Mouse (Mus musculus) limb, embryonic 11.5 days (tissue): ENCODE measurements around the gene Arhgef39. TPM values are rescaled to one million over a fixed set of nuclear protein-coding genes. Genes with fewer than 3 reads are reported as not detected.

Experiments used
- ATAC-seq: fragments of 200-750 bp; cut with Nextera tagmentation; 2 replicates; pipeline ENCODE4 v1.8.0; 2017; ENCODE audit warnings: low read depth; ENCODE audit not compliant: insufficient number of reproducible peaks, low FRiP score, low TSS enrichment
- DNase-seq: peaks from one replicate; pipeline ENCODE4 v3.0.0-alpha.2; 2015; ENCODE audit warnings: low spot score
- H3K27ac ChIP-seq: fragments of 300-500 bp; sonication (generic); replicated peaks from 2 replicates; pipeline ENCODE4 v1.5.1; 2014; ENCODE audit warnings: low read depth, mild to moderate bottlenecking, low read length
- H3K27me3 ChIP-seq: fragments of 300-500 bp; sonication (generic); 2 replicates; pipeline ENCODE4 v1.6.1; 2014; ENCODE audit warnings: mild to moderate bottlenecking, low read length, mixed read lengths; ENCODE audit not compliant: control insufficient read depth, insufficient read depth
- H3K36me3 ChIP-seq: fragments of 300-500 bp; sonication (generic); 2 replicates; pipeline ENCODE4 v1.6.1; 2014; ENCODE audit warnings: mild to moderate bottlenecking, low read length, moderate library complexity, mixed read lengths; ENCODE audit not compliant: control insufficient read depth, insufficient read depth
- H3K4me1 ChIP-seq: fragments of 300-500 bp; sonication (generic); 2 replicates; pipeline ENCODE4 v1.6.1; 2014; ENCODE audit warnings: low read length, mixed read lengths; ENCODE audit not compliant: control insufficient read depth, insufficient read depth
- H3K4me2 ChIP-seq: fragments of 300-500 bp; sonication (generic); 2 replicates; pipeline ENCODE4 v1.6.1; 2014; ENCODE audit warnings: low read depth, mild to moderate bottlenecking, moderate library complexity; ENCODE audit not compliant: severe bottlenecking
- H3K4me3 ChIP-seq: fragments of 300-500 bp; sonication (generic); 2 replicates; pipeline ENCODE4 v1.5.1; 2014; ENCODE audit warnings: low read depth, low read length
- H3K9ac ChIP-seq: fragments of 300-500 bp; sonication (generic); 2 replicates; pipeline ENCODE4 v1.6.1; 2014; ENCODE audit warnings: mild to moderate bottlenecking, low read length
- H3K9me3 ChIP-seq: fragments of 300-500 bp; sonication (generic); 2 replicates; pipeline ENCODE4 v1.6.1; 2016; ENCODE audit warnings: low read length; ENCODE audit not compliant: control insufficient read depth
- WGBS: fragments of 180-500 bp; shearing (Covaris S2); extraction: QIAGEN DNeasy Blood & Tissue Kit; methylation state at CpG from one replicate; pipeline ENCODE4 v1.1.7; 2014; 5-methylcytosine and 5-hydroxymethylcytosine counted together
- polyA plus RNA-seq: library from polyadenylated mRNA; unstranded; fragments of >200 nt; fragmentation: Nextera tagmentation; extraction: Ambion mirVana; gene quantifications from 2 replicates; pipeline ENCODE4 v1.2.1, GENCODE M21; 2014

The Arhgef39 gene
- polyA plus RNA-seq, 1 experiment from 2014 or later = 45.6 TPM

DNA sequence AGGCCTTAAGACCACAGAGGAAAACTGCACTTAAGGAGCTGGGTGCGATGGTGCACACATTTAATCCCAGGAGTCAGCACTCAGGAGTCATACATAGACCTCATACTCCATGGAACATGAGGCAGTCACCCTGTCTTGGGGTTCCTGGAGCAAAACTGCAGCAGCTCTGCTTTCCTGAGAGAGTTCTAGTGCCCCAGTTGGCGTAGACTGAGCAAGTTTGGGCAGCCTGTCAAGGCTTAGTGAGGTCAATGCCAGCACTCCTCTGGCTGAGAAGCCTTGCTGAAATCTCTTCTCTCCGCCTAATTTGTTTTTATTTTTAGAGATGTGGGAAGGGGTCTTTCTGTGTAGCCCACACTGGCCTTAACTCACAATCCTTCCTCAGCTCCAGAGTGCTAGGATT lies 50.9 kb downstream of the Arhgef39 start:
- Histone ChIP-seq H3K27me3 (peaks cover 13% of the 10 kb centered on the region), H3K36me3 (peaks cover 8% of the 10 kb centered on the region), H3K9me3 (no peaks in the 10 kb centered on the region), H3K27ac (no peak overlapping the region), H3K4me3 (no peak overlapping the region), H3K4me1 (peaks cover 9% of the 10 kb centered on the region), H3K4me2 (no peak overlapping the region), H3K9ac (no peak overlapping the region)
- WGBS = 83% methylated on average over 3 of the region's 3 CpGs
- ATAC-seq (no peak), DNase-seq (no peak)

GRCm38 (mm10) chr4:43447251-43447650 lies 52.2 kb downstream of the Arhgef39 start:
- Histone ChIP-seq H3K36me3 (peaks cover 8% of the 10 kb centered on the region), H3K4me1 (peaks cover 9% of the 10 kb centered on the region), H3K9me3 (no peaks in the 10 kb centered on the region), H3K27me3 (peaks cover under 1% of the 10 kb centered on the region; the same call in 1 of the 2 replicates), H3K9ac (no peak overlapping the region), H3K27ac (no peak overlapping the region), H3K4me2 (no peak overlapping the region), H3K4me3 (no peak overlapping the region)
- no peak for ATAC-seq
- DNase-seq = no peak
- WGBS = 91% methylated on average over 13 of the region's 13 CpGs

Other genes starting within 250 kb of the Arhgef39 start
- 0.15 and 0.30 TPM in 2 replicates for gene Atp8b5, start 232.5 kb downstream of the Arhgef39 start, polyA plus RNA-seq
- gene Rusc2, start 117.7 kb downstream of the Arhgef39 start, polyA plus RNA-seq = 3.5 and 4.5 TPM in 2 replicates
- 0.14 TPM in 1 of 2 replicates, not detected in the other for gene Fam166b, start 70.6 kb downstream of the Arhgef39 start, polyA plus RNA-seq
- 9.8 TPM in 2 replicates for gene Tesk1, start 57.8 kb downstream of the Arhgef39 start, polyA plus RNA-seq
- gene Cd72, start 45.1 kb downstream of the Arhgef39 start, polyA plus RNA-seq = 2.4 and 4.0 TPM in 2 replicates
- gene Sit1, start 16.0 kb downstream of the Arhgef39 start, polyA plus RNA-seq = not detected in 2 replicates
- gene Ccdc107, start 6.8 kb downstream of the Arhgef39 start, polyA plus RNA-seq = 58.3 and 58.9 TPM in 2 replicates
- 0.65 and 1.1 TPM in 2 replicates for gene Car9, start 7.3 kb upstream of the Arhgef39 start, polyA plus RNA-seq
- 104 and 110 TPM in 2 replicates for gene Tpm2, start 24.1 kb upstream of the Arhgef39 start, polyA plus RNA-seq
- 39.4 and 43.3 TPM in 2 replicates for gene Creb3, start 62.6 kb upstream of the Arhgef39 start, polyA plus RNA-seq
- 39.1 and 39.5 TPM in 2 replicates for gene Tln1, start 63.0 kb upstream of the Arhgef39 start, polyA plus RNA-seq
- 32.6 and 34.1 TPM in 2 replicates for gene Rgp1, start 79.0 kb upstream of the Arhgef39 start, polyA plus RNA-seq
- 20.7 and 20.8 TPM in 2 replicates for gene Gba2, start 79.2 kb upstream of the Arhgef39 start, polyA plus RNA-seq
- 2.3 TPM in 1 of 2 replicates, not detected in the other for gene Msmp, start 84.8 kb upstream of the Arhgef39 start, polyA plus RNA-seq
- 7.9 and 8.1 TPM in 2 replicates for gene Npr2, start 132.2 kb upstream of the Arhgef39 start, polyA plus RNA-seq
- gene Spag8, start 153.9 kb upstream of the Arhgef39 start, polyA plus RNA-seq = 0.89 and 1.1 TPM in 2 replicates
- gene Hint2, start 156.8 kb upstream of the Arhgef39 start, polyA plus RNA-seq = 71.4 and 73.9 TPM in 2 replicates
- gene Tmem8b, start 169.3 kb upstream of the Arhgef39 start, polyA plus RNA-seq = 2.7 and 2.8 TPM in 2 replicates
- gene Fam221b, start 169.4 kb upstream of the Arhgef39 start, polyA plus RNA-seq = 2.6 and 3.0 TPM in 2 replicates
- gene Olfr70, start 201.1 kb upstream of the Arhgef39 start, polyA plus RNA-seq = not detected in 2 replicates
- gene Olfr71, start 210.6 kb upstream of the Arhgef39 start, polyA plus RNA-seq = not detected in 2 replicates
- gene Hrct1, start 227.5 kb upstream of the Arhgef39 start, polyA plus RNA-seq = 0.29 TPM in 1 of 2 replicates, not detected in the other
- gene Spaar, start 230.3 kb upstream of the Arhgef39 start, polyA plus RNA-seq = 0.20 and 0.27 TPM in 2 replicates